Mouse (Mus musculus) CH12F3 (cell line): ENCODE results near the gene Vsir.

ENCODE experiments used
- in situ Hi-C: fragments of 300-500 bp; cut with MboI; formaldehyde crosslinking; loops from 2 replicates; pipeline ENCODE4 v1.14.3; 2020; ENCODE audit warnings: low sequenced_read_pairs

The Vsir gene

GRCm38 (mm10) chr10:60351761-60352455 lies 5.3 kb downstream of the Vsir start:
- in situ Hi-C loops, result no loop called here

- in situ Hi-C loops, result no loop called here
These were observed 6.8 kb downstream of the Vsir start for GRCm38 (mm10) chr10:60353241-60354002.

- in situ Hi-C loops, result no loop called here
These were observed 7.3 kb downstream of the Vsir start for GRCm38 (mm10) chr10:60354003-60354325.

GRCm38 (mm10) chr10:60354881-60355677 lies 8.4 kb downstream of the Vsir start:
- in situ Hi-C loops, result no loop called here

- in situ Hi-C loops, result no loop called here
These were observed 10.8 kb downstream of the Vsir start for GRCm38 (mm10) chr10:60357441-60357840.

- in situ Hi-C loops, result no loop called here
These were observed 11.2 kb downstream of the Vsir start for GRCm38 (mm10) chr10:60357901-60358300.

GRCm38 (mm10) chr10:60358776-60359175 lies 12.1 kb downstream of the Vsir start:
- in situ Hi-C loops, result no loop called here

GRCm38 (mm10) chr10:60361615-60362309 lies 15.1 kb downstream of the Vsir start:
- in situ Hi-C loops, result no loop called here

- in situ Hi-C loops, result no loop called here
These were observed 15.6 kb downstream of the Vsir start for GRCm38 (mm10) chr10:60362310-60362628.

- in situ Hi-C loops, result no loop called here
These were observed 16.8 kb downstream of the Vsir start for GRCm38 (mm10) chr10:60363426-60363825.

GRCm38 (mm10) chr10:60367145-60367544 lies 20.5 kb downstream of the Vsir start:
- in situ Hi-C loops, result no loop called here

GRCm38 (mm10) chr10:60367904-60368303 lies 21.3 kb downstream of the Vsir start:
- in situ Hi-C loops, result no loop called here

GRCm38 (mm10) chr10:60369405-60369804 lies 22.8 kb downstream of the Vsir start:
- in situ Hi-C loops, result no loop called here

- in situ Hi-C loops, result no loop called here
These were observed 23.4 kb downstream of the Vsir start for GRCm38 (mm10) chr10:60370098-60370497.

GRCm38 (mm10) chr10:60370601-60371061 lies 24.0 kb downstream of the Vsir start:
- in situ Hi-C loops, result no loop called here

- in situ Hi-C loops, result no loop called here
These were observed 25.1 kb downstream of the Vsir start for GRCm38 (mm10) chr10:60371596-60372386.

GRCm38 (mm10) chr10:60373543-60373936 lies 26.9 kb downstream of the Vsir start:
- in situ Hi-C loops, result no loop called here

GRCm38 (mm10) chr10:60373937-60374578 lies 27.4 kb downstream of the Vsir start:
- in situ Hi-C loops, result no loop called here

- in situ Hi-C loops, result no loop called here
These were observed 30.1 kb downstream of the Vsir start for GRCm38 (mm10) chr10:60376704-60377103.

- in situ Hi-C loops, result no loop called here
These were observed 32.8 kb downstream of the Vsir start for GRCm38 (mm10) chr10:60379419-60379957.
